Mouse (Mus musculus) pancreas, adult 10 weeks (tissue): ENCODE data around the gene Atat1. TPM values are rescaled to one million over a fixed set of nuclear protein-coding genes. Genes with fewer than 3 reads are reported as not detected.

Source experiments
- polyA plus RNA-seq: library from polyadenylated mRNA; stranded (reverse); fragments of 350-450 nt; fragmentation: Illumina TruSeq; extraction: RNeasy Lipid Tissue Mini Kit (QIAGEN cat#74804); gene quantifications from one replicate; pipeline ENCODE4 v1.2.3, GENCODE M21; 2015; ENCODE audit warnings: low read depth, low replicate concordance; ENCODE audit not compliant: insufficient read depth

Atat1 gene
- 9.7 TPM for polyA plus RNA-seq

GRCm38 (mm10) chr17:35909919-35910369, at the start of gene Atat1:
TSS of gene Atat1 (minus strand) at chr17:35910075.

DNA sequence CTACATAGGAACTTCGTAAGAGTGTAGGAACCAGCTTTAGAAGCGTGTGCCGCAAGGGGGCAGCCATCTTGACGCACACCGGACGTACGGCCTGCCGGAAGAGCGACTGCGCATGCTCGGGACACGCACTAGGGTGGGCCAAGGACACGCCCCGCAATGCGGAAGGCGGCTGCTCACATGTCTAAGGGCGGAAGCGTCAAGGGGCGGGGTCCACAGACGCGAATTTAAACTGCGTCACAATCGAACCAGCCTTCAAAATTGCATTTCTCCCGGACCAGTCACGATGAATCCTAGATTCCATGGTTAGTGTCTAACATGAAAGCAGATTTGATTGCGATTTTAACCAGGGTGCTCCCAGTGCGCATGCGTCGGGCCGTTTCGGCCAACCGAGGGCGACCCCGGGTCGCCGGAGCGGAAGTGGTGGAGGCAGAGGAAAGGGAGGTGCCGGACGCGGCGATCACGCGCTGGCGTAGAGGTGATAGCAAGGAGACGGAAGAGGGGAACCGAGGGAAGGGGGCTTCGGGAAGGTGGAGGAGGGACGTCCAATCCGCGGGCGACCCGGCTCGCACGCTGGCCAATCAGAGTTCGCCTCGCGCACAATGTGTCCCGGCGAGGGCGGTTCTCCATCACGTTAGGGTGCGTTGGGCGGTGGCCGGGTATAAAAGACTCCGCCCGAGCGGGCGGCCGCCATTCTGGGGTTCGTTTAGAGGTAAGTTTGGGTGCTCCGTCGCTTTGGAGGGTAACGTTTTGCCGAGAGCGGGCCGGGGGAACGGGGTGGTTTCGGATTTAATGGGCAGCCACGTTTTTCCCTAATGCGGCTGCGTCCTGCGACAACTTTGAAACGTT, 6.6 kb upstream of the Atat1 start, which contains the start of the genes Mrps18b and Ppp1r10:
Gene Mrps18b, minus strand, starts transcription at position 93 of the 846 bp plus-strand sequence.
Gene Ppp1r10, plus strand, starts transcription at position 138 of the 846 bp plus-strand sequence.

GRCm38 (mm10) chr17:35896781-35897643, 12.9 kb downstream of the Atat1 start, which contains the start of gene 2310061I04Rik:
TSS of gene 2310061I04Rik (minus strand) at chr17:35897431.

DNA sequence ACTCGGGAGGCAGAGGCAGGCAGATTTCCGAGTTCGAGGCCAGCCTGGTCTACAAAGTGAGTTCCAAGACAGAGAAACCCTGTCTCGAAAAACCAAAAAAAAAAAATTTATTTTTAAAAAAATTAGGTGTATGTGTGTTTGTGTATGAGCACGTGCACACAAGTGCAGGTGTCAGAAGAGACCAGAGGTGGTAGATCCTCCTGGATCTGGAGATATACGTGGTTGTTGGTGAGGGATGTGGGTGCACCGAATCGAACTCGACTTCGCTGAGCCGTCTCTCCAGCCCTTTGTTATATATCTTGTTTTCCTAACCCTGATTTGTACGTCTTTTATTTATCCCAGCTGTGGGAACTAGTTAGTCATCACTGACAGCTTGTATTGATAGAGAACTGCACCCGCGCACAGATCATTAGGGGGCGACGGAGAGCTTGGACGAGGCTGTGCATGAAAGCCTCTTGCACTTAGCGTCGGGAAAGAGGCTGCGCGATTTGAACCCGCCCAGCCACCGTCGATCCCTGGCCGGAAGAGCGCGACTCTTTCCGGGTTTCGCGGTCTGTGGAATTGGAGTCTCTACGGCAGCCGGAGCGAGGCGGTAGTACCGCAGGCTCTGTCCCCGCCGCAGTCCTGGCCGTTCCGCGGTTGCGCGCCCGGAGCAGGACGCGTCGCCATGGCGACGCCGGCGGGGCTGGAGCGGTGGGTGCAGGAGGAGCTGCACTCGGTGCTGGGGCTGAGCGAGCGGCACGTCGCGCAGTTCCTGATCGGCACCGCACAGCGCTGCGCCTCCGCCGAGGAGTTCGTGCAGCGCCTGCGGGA, 30.4 kb downstream of the Atat1 start, which contains the start of gene Dhx16:
Gene Dhx16, plus strand, starts transcription at position 575 of the 813 bp plus-strand sequence.

DNA sequence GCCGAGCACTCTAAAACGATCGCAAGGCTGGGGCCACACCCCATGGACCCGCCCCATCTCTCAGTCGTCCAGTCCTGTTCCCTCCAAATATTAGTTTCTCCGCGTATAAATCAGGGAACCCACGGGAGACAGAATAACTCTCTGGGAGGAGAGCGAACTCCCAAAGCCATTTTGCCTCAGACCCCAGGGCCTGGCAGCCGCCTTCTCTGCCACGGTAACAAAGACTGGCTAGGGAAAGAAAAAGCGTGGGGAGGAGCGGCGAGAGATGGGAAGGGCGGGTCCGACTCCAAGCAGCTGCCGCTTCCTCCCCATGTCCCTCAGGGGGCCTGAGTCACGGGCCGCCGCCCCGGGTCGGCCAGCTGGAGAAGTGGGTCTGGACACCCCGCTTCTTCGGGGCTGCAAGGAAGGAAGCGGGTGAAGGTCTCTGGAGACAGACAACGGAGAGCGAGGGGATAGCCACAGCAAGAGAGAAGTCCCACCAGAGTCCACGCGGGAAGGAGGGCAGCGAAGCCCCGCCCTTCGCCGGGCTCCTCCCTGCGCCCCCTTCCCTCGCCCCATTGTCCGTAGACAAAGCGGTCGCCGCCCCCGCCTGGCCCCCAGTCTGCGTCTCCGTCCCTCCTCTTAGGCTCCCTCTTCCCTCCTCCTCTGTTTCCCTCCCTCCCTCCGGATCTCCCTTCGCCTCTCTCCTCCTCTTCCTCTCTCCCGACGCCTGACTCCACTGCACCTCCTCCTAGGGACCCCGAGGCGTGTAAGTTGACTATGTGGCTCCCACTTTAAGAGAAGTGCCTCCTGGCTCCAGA, 44.2 kb downstream of the Atat1 start, which contains the start of gene Ppp1r18:
Gene Ppp1r18, plus strand, starts transcription at position 113 of the 800 bp plus-strand sequence.

GRCm38 (mm10) chr17:35861198-35861857, 48.5 kb downstream of the Atat1 start, which contains the start of gene Nrm:
TSS of gene Nrm (plus strand) at chr17:35861318.

Other genes starting within 250 kb of the Atat1 start
- gene Vars2, start 242.5 kb downstream of the Atat1 start, polyA plus RNA-seq: 5.8 TPM
- 4.2 TPM for gene Gtf2h4, start 236.3 kb downstream of the Atat1 start, polyA plus RNA-seq
- gene Ddr1, start 205.5 kb downstream of the Atat1 start, polyA plus RNA-seq: 10.7 TPM
- 6.9 TPM for gene Ier3, start 88.4 kb downstream of the Atat1 start, polyA plus RNA-seq
- 16.0 TPM for gene Flot1, start 86.8 kb downstream of the Atat1 start, polyA plus RNA-seq
- gene Tubb5, start 71.8 kb downstream of the Atat1 start, polyA plus RNA-seq: 29.3 TPM
- 2.3 TPM for gene Mdc1, start 68.6 kb downstream of the Atat1 start, polyA plus RNA-seq
- 0.76 TPM for gene Nrm, start 48.8 kb downstream of the Atat1 start, polyA plus RNA-seq
- 9.8 TPM for gene Ppp1r18, start 44.5 kb downstream of the Atat1 start, polyA plus RNA-seq
- gene Dhx16, start 30.3 kb downstream of the Atat1 start, polyA plus RNA-seq: 72.9 TPM
- 16.8 TPM for gene 2310061I04Rik, start 12.6 kb downstream of the Atat1 start, polyA plus RNA-seq
- gene Mrps18b, start 6.3 kb upstream of the Atat1 start, polyA plus RNA-seq: 23.0 TPM
- 11.8 TPM for gene Ppp1r10, start 6.4 kb upstream of the Atat1 start, polyA plus RNA-seq
- gene Abcf1, start 59.7 kb upstream of the Atat1 start, polyA plus RNA-seq: 22.7 TPM
- gene Gnl1, start 69.8 kb upstream of the Atat1 start, polyA plus RNA-seq: 11.9 TPM
- gene Prr3, start 70.2 kb upstream of the Atat1 start, polyA plus RNA-seq: 6.7 TPM
- 3.1 TPM for gene H2-T24, start 110.5 kb upstream of the Atat1 start, polyA plus RNA-seq
- 29.4 TPM for gene H2-T23, start 122.8 kb upstream of the Atat1 start, polyA plus RNA-seq
- 16.3 TPM for gene H2-T22, start 132.7 kb upstream of the Atat1 start, polyA plus RNA-seq
- not detected for gene Gm6034, start 132.9 kb upstream of the Atat1 start, polyA plus RNA-seq
- not detected for gene Gm11127, start 148.3 kb upstream of the Atat1 start, polyA plus RNA-seq
- not detected for gene Gm19684, start 211.6 kb upstream of the Atat1 start, polyA plus RNA-seq
- gene Gm7030, start 219.3 kb upstream of the Atat1 start, polyA plus RNA-seq: not detected